Mouse (Mus musculus) hindbrain, embryonic 13.5 days (tissue): ENCODE measurements around the gene Pfdn6. TPM values are rescaled to one million over a fixed set of nuclear protein-coding genes. Genes with fewer than 3 reads are reported as not detected.
"Not testable (repeated sequence)": the region's sequence is repeated elsewhere in the genome, so short reads cannot be mapped to it uniquely, and the experiment has no call there.

ENCODE experiments used
- ATAC-seq: fragments of 200-750 bp; cut with Nextera tagmentation; 2 replicates; pipeline ENCODE4 v1.8.0; 2017; ENCODE audit warnings: moderate TSS enrichment; ENCODE audit not compliant: low FRiP score
- H3K27ac ChIP-seq: fragments of 300-500 bp; sonication (generic); 2 replicates; pipeline ENCODE4 v1.5.1; 2015; ENCODE audit warnings: inconsistent platforms, mild to moderate bottlenecking, moderate library complexity
- H3K27me3 ChIP-seq: fragments of 300-500 bp; sonication (generic); 2 replicates; pipeline ENCODE4 v1.6.1; 2015; ENCODE audit warnings: mild to moderate bottlenecking, inconsistent platforms
- H3K36me3 ChIP-seq: fragments of 300-500 bp; sonication (generic); 2 replicates; pipeline ENCODE4 v1.6.1; 2015; ENCODE audit warnings: mild to moderate bottlenecking, inconsistent platforms
- H3K4me1 ChIP-seq: fragments of 300-500 bp; sonication (generic); replicated peaks from 2 replicates; pipeline ENCODE4 v1.6.1; 2015; ENCODE audit warnings: inconsistent platforms
- H3K4me2 ChIP-seq: fragments of 300-500 bp; sonication (generic); 2 replicates; pipeline ENCODE4 v1.6.1; 2015; ENCODE audit warnings: inconsistent platforms, mild to moderate bottlenecking, moderate library complexity
- H3K4me3 ChIP-seq: fragments of 300-500 bp; sonication (generic); 2 replicates; pipeline ENCODE4 v1.5.1; 2015; ENCODE audit warnings: mild to moderate bottlenecking, inconsistent platforms
- H3K9ac ChIP-seq: fragments of 300-500 bp; sonication (generic); 2 replicates; pipeline ENCODE4 v1.6.1; 2015; ENCODE audit warnings: mild to moderate bottlenecking, inconsistent platforms
- H3K9me3 ChIP-seq: fragments of 300-500 bp; sonication (generic); 2 replicates; pipeline ENCODE4 v1.6.1; 2016; ENCODE audit warnings: inconsistent platforms
- WGBS: fragments of 180-500 bp; shearing (Covaris S2); methylation state at CpG from one replicate; pipeline ENCODE4 v1.1.7; 2015; 5-methylcytosine and 5-hydroxymethylcytosine counted together
- polyA plus RNA-seq: library from polyadenylated mRNA; unstranded; fragments of >200 nt; fragmentation: Nextera tagmentation; extraction: Ambion mirVana; gene quantifications from 2 replicates; pipeline ENCODE4 v1.2.1, GENCODE M21; 2015

The Pfdn6 gene
- polyA plus RNA-seq, 1 experiment from 2014 or later = 186 TPM

DNA sequence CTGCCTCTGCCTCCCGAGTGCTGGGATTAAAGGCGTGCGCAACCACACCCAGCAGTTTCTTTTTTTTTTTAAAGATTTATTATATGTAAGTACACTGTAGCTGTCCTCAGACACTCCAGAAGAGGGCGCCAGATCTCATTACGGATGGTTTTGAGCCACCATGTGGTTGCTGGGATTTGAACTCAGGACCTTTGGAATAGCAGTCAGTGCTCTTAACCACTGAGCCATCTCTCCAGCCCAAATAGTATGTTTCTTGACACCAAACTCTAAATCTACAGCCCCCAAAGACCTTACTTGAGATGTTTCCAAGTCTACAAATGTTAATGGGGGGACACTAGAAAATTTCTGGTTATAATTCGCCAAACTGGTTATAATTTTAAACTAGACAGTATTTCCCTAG, 48.3 kb downstream of the Pfdn6 start:
- 67% methylated on average over 6 of the region's 6 CpGs for WGBS
- ATAC-seq = not testable (repeated sequence)
- peaks cover 14% of the 10 kb centered on the region for H3K4me1 ChIP-seq

DNA sequence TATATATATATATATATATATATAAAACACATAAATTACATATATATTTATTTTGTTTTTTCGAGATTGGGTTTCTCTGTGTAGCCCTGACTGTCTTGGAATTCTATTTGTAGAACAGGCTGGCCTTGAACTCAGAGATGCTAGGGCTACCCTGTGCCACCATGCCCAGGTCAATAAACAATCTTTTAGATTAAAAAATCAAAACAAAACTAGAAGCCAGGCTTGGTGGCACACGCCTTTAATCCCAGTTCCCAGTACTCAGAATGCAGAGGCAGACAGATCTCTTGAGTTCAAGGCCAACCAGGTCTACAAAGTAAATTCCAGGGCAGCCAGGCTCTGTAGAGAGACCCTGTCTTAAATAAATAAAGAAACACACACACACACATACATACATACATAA, 48.8 kb downstream of the Pfdn6 start:
- H3K4me2 ChIP-seq = no peak overlapping the region
- H3K4me3 ChIP-seq = no peak overlapping the region
- 0 out of 2 replicates have a peak, but pooled peaks cover 2% of the 10 kb centered on the region for H3K27me3 ChIP-seq
- H3K9ac ChIP-seq = no peak overlapping the region
- no peak for ATAC-seq
- H3K9me3 ChIP-seq = no peaks in the 10 kb centered on the region
- 67% methylated on average over 2 of the region's 2 CpGs for WGBS
- no peak overlapping the region for H3K27ac ChIP-seq
- H3K36me3 ChIP-seq = no peaks in the 10 kb centered on the region; the same call in 1 of the 2 replicates
- H3K4me1 ChIP-seq = peaks cover 14% of the 10 kb centered on the region

More for the DNA sequence above, 48.3 kb downstream of the Pfdn6 start:
- not testable (repeated sequence) for H3K9ac ChIP-seq, H3K27me3 ChIP-seq, H3K36me3 ChIP-seq, H3K27ac ChIP-seq, H3K4me3 ChIP-seq, H3K4me2 ChIP-seq, H3K9me3 ChIP-seq

DNA sequence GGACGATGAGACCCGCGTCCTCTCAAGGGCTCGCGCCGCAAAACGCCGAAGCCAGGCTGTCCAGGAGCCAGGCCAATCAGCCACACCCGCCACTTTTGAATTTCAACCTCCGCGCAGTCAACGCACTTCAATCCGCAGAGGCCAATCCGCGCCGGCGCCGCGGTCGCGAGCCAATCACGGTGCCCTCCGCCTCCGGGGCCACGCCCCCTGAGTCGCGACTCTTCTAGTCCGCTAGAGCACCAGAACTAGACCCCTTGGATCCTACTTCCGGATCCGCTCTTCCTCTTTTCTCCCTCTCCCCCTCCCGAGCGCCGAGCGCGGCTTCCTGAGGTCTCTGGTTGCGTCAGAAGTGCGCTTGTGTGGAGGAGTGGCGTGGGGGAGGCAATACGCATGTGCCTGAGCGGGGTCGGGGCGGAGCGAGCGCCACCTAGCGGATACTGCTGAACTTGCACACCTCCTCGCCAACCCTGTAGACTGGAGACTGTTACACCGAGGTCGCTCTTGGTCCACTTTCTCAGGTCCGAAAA, 49.5 kb downstream of the Pfdn6 start, which contains the start of gene Kifc1:
TSS of gene Kifc1 (minus strand) at position 129 of the 527 bp plus-strand sequence.
- H3K9ac ChIP-seq = peak within 1 kb of the TSS; percentile 67
- peak; percentile 99 for ATAC-seq
- H3K4me2 ChIP-seq = peak within 1 kb of the TSS; percentile 78
- no peaks in the 10 kb centered on the region for H3K9me3 ChIP-seq
- no peaks in the 10 kb centered on the region; the same call in 1 of the 2 replicates for H3K36me3 ChIP-seq
- 0 out of 2 replicates have a peak, but pooled peaks cover 2% of the 10 kb centered on the region for H3K27me3 ChIP-seq
- H3K4me1 ChIP-seq = peaks cover 14% of the 10 kb centered on the region
- no peak within 1 kb of the TSS for H3K27ac ChIP-seq
- H3K4me3 ChIP-seq = peak within 1 kb of the TSS; percentile 58
- under 1% methylated on average over 49 of the region's 49 CpGs for WGBS

DNA sequence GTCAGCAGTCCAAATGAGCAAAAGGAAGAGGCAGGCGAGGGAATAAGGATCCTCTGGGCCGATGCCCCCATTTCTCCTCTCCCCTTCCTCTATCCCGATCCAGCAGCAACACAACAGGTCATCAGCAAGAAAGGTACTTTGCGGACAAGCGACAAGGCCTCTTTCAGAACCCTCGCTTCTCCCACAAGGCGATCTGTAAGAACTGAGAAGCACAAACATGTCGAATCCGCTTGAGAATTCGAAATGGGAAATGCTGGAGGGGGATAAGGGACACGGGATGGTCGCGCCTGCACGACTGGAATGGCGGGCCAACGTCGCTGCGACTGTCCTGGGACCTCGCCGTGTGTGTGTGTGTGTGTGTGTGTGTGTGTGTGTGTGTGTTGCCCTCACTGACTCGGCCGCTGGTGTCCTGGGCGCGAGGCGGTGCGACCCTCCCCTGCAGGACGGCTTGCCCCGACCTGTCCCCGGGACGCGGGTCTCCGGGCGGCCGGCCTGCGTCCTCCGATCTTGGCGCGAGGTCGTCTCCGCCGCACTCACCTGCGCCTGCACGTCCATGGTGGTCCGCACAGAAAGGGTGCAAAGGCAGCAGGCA, 50.1 kb downstream of the Pfdn6 start:
- peak overlapping the region; percentile 78 for H3K4me2 ChIP-seq
- peak overlapping the region; percentile 58 for H3K4me3 ChIP-seq
- H3K27ac ChIP-seq, H3K9me3 ChIP-seq, ATAC-seq, H3K36me3 ChIP-seq, H3K27me3 ChIP-seq: not testable (repeated sequence)
- peaks cover 14% of the 10 kb centered on the region for H3K4me1 ChIP-seq
- 0% methylated on average over 25 of the region's 44 CpGs for WGBS
- H3K9ac ChIP-seq = peak overlapping the region; percentile 67

Other genes starting within 250 kb of the Pfdn6 start
- gene March2, start 221.7 kb downstream of the Pfdn6 start, polyA plus RNA-seq = 68.4 and 69.1 TPM in 2 replicates
- 494 and 549 TPM in 2 replicates for gene Rab11b, start 179.8 kb downstream of the Pfdn6 start, polyA plus RNA-seq
- 23.5 and 24.7 TPM in 2 replicates for gene Angptl4, start 158.5 kb downstream of the Pfdn6 start, polyA plus RNA-seq
- 37.4 and 40.5 TPM in 2 replicates for gene Kank3, start 129.8 kb downstream of the Pfdn6 start, polyA plus RNA-seq
- 683 and 734 TPM in 2 replicates for gene Rps28, start 115.8 kb downstream of the Pfdn6 start, polyA plus RNA-seq
- 497 and 540 TPM in 2 replicates for gene Ndufa7, start 115.8 kb downstream of the Pfdn6 start, polyA plus RNA-seq
- 59.0 and 60.3 TPM in 2 replicates for gene Cd320, start 97.3 kb downstream of the Pfdn6 start, polyA plus RNA-seq
- gene Gm7029, start 66.5 kb downstream of the Pfdn6 start, polyA plus RNA-seq = not detected in 2 replicates
- 1.8 and 2.1 TPM in 2 replicates for gene Kifc1, start 49.7 kb downstream of the Pfdn6 start, polyA plus RNA-seq
- gene Platr17, start 35.2 kb downstream of the Pfdn6 start, polyA plus RNA-seq = 0.41 and 0.49 TPM in 2 replicates
- 48.1 and 54.6 TPM in 2 replicates for gene Daxx, start 30.9 kb downstream of the Pfdn6 start, polyA plus RNA-seq
- gene Tapbp, start 24.4 kb downstream of the Pfdn6 start, polyA plus RNA-seq = 26.8 and 29.2 TPM in 2 replicates
- 16.8 and 18.7 TPM in 2 replicates for gene Zbtb22, start 24.4 kb downstream of the Pfdn6 start, polyA plus RNA-seq
- gene Rgl2, start 10.8 kb downstream of the Pfdn6 start, polyA plus RNA-seq = 56.7 and 56.9 TPM in 2 replicates
- gene Wdr46, start 317 bp upstream of the Pfdn6 start, polyA plus RNA-seq = 24.3 and 25.2 TPM in 2 replicates
- 12.2 TPM in 2 replicates for gene B3galt4, start 11.1 kb upstream of the Pfdn6 start, polyA plus RNA-seq
- 69.6 and 69.9 TPM in 2 replicates for gene Vps52, start 15.5 kb upstream of the Pfdn6 start, polyA plus RNA-seq
- gene Rps18, start 15.7 kb upstream of the Pfdn6 start, polyA plus RNA-seq = 928 and 950 TPM in 2 replicates
- 12.2 and 13.0 TPM in 2 replicates for gene H2-K1, start 60.0 kb upstream of the Pfdn6 start, polyA plus RNA-seq
- gene Ring1, start 84.3 kb upstream of the Pfdn6 start, polyA plus RNA-seq = 19.2 and 21.5 TPM in 2 replicates
- 62.9 and 65.0 TPM in 2 replicates for gene H2-Ke6, start 87.7 kb upstream of the Pfdn6 start, polyA plus RNA-seq
- 164 and 172 TPM in 2 replicates for gene Slc39a7, start 91.3 kb upstream of the Pfdn6 start, polyA plus RNA-seq
- gene Rxrb, start 91.5 kb upstream of the Pfdn6 start, polyA plus RNA-seq = 56.8 and 59.2 TPM in 2 replicates
- gene Col11a2, start 99.1 kb upstream of the Pfdn6 start, polyA plus RNA-seq = 3.2 and 3.8 TPM in 2 replicates
- gene H2-Oa, start 152.0 kb upstream of the Pfdn6 start, polyA plus RNA-seq = 0.18 TPM in 1 of 2 replicates, not detected in the other
- gene H2-DMa, start 179.2 kb upstream of the Pfdn6 start, polyA plus RNA-seq = 14.4 and 16.9 TPM in 2 replicates
- gene Brd2, start 182.3 kb upstream of the Pfdn6 start, polyA plus RNA-seq = 127 and 129 TPM in 2 replicates
- 0.27 TPM in 2 replicates for gene H2-DMb2, start 203.0 kb upstream of the Pfdn6 start, polyA plus RNA-seq
- 0.60 and 0.84 TPM in 2 replicates for gene H2-DMb1, start 212.7 kb upstream of the Pfdn6 start, polyA plus RNA-seq
- gene Tap1, start 247.2 kb upstream of the Pfdn6 start, polyA plus RNA-seq = 1.1 and 1.3 TPM in 2 replicates
- gene Psmb9, start 247.4 kb upstream of the Pfdn6 start, polyA plus RNA-seq = 0.89 and 1.5 TPM in 2 replicates